Mouse (Mus musculus) E14TG2a.4 (cell line): ENCODE measurements around the gene Fbxl2.

Experiments
- CTCF ChIP-seq: conservative IDR thresholded peaks from 2 replicates; pipeline ENCODE4 v1.5.1; 2014; ENCODE audit warnings: low read length
- NANOG ChIP-seq: IDR thresholded peaks from 2 replicates; pipeline ENCODE4 v1.6.1; 2014; ENCODE audit warnings: borderline replicate concordance, low read length, mixed read lengths

- TF ChIP-seq CTCF = no peak
- no peak for TF ChIP-seq NANOG
Measured at GRCm38 (mm10) chr9:114052031-114052430, 6.0 kb upstream of the Fbxl2 start.
